Mouse (Mus musculus) T-cell, adult 2 months (primary cell): ENCODE data around the gene Fbxo27.
A peak's percentile ranks its signal among the peaks of the same experiment; 100 is the strongest.
"Not testable (repeated sequence)": the region's sequence is repeated elsewhere in the genome, so short reads cannot be mapped to it uniquely, and the experiment has no call there.

ENCODE experiments used
- DNase-seq: peaks from one replicate; pipeline ENCODE4 v3.0.0; 2022; ENCODE audit warnings: low spot score

Fbxo27 gene

DNA sequence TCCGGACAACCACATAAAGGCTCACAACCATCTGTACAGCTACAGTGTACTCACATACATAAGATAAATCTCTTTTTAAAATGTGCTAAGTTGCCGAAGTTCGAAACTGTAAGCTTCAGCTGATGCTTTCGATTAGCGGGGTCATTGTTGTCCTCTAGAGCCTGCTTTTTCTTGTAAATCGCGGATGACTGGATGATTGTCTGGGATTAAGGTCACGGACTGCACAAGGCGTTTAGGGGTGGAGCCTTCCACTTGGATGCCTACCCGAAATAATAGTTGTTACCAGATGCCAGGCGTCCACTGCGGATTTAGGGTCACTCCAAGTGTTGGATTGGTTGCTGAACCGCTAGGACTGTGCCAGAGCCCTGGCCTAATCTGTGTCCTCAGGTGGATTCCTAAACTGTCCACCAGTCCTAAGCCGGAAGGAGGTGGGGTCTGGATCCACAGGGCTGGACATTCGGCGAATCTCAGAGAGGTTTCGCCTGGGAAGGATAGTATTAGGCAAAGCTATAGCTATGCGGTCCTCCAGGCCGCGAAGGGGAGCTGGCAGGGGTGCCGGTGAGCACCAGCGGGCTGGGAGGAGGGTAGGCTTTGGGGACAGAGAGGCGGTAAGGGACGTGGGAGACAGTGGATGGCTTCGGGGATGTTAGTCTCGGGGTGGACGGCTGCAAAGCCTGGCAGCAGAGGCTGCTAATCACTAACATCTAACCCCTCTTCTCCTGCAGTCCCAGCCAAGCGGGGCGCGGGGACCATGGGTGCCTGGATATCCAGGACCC, at the start of gene Fbxo27:
TSS of gene Fbxo27 (plus strand) at position 305 of the 776 bp plus-strand sequence.
- DNase-seq: no peak

DNA sequence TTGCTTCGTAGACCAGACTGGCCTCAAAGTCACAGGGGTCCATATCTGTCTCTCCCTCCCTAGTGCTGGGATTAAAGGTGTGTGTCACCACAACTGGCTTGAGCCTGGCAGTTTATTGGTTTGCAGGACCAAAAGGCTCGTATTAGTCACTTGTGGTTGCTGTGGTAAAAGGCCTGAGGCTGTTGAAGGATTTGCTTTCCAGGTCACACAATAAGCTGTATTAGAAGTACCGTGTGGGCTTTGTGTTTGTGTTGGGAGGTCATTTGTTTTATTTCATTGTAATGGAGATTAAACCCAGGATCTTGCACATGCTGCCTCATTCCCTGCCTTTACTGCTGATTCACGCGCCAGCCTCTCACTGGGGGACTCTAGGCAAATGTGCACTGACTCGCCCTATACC, 47.3 kb upstream of the Fbxo27 start:
- no peak for DNase-seq

DNA sequence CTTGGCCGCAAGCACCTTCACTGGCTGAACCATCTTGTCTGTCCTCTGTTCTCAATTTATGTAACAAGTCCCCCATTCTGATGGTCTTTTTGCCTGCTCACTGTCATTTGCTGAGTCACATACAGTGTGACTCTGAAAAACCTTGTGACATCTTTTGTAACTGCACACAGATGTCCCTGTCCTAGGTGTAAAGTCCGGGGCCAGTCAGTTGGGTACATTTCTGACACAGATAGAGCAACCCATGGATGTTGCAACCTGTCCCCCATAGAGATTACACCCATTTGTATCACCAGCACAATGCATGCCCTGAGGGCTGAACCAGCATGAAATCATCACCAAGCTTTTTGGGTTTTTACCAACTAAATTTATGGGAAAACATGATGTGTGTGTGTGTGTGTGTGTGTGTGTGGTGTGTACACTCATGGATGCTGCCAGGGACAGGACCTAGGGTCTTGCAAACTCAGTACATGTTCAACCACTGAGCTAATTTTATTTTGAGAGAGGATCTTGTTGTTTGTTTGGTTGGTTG, 46.6 kb upstream of the Fbxo27 start:
- DNase-seq: no peak

DNA sequence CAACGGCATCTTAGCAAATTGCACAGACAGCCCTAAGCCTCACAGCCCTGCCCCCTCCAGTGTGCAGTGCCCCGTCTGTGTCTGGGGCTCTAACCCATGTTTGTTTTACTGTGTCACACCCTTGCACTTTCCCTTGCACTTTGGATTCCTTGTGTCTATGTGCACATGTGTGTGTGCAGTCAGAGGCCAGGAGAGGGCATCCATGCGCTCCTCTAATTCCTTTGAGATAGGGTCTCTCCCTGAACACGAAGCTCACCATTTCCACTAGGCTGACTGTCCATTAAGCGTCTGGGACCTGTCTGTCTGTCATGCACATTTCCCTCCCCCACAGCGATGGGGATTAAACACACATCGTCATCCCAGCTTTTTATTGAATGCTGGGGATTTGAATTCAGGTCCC, 45.6 kb upstream of the Fbxo27 start:
- no peak for DNase-seq

DNA sequence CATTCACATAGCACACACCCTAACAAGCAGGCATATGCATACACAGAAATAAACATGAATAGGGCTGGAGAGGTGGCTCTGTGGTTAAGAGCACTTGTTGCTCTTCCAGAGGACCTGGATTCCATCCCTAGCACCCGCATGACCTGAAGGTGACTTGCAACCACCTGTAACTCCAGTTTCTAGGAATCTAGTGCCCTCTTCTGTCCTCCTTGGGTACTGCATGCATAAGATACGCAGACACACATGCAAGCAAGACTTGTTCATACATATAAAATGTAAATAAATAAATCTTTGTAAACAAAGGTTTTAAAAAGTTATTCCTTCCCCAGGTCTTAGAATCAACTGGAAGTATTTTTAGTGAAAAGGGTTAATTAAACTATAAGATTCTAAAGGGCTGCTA, 41.5 kb upstream of the Fbxo27 start:
- no peak for DNase-seq

DNA sequence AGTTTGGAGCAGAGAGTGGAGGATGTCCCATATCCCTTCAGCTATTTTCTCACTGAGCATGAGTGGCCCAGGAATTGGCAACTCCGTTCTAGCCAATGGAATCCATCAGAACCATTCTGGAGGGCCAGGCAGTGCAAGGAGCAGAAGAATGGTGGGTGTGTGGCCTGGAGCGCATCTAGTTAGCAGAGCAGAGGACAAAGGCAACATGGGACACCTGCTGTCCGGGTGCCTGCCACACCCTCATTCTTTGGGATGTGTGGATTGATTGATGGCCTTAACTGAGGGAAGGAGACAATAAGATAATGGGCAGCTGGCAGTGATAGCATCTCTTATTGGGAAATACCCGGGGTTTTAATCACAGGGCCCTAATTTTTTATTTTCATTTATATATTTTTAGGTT, 36.2 kb upstream of the Fbxo27 start:
- DNase-seq: no peak

DNA sequence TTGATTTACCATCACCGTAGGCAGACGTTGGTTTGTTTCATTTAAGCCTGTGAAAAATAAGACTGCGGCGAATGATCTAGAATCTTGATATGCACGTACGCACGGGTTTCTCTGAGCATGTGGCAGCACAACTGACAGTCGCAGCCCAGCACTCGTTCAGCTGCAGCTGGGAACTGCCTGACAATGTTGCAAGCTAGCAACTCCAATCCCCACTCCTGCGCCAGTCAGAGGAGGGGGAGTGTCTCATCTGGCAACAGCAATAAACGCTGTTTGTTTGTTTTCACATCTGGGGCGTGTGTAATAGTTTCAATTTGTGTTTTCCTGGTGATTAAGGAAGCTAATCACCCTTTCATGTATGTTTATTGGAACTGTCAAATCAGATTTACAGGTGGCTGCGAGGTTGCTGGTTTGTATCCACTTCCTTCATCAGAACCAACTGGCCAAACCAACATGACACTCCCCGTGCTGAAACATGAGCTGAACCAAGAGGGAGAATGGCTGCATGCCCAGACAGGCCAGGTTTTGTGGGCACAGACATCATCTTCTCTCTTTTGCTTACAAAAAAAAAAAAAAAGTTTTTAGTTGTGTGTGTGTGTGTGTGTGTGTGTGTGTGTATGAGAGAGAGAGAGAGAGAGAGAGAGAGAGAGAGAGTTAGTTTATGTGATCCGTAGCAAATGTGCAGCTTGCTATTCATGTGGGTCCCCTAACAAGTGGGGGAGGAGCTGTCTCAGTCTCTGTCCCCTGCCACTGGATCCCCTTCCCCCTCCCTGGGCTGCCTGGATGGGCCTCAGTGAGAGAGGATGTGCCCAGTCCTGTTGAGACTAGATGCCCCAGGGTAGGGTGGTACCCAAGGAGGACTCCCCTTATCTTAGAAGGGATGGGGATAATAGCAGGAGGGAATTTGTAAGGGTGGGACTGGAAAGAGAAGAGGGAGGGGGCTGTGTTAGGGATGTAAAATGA, 26.7 kb upstream of the Fbxo27 start:
- DNase-seq: peak; percentile 48

DNA sequence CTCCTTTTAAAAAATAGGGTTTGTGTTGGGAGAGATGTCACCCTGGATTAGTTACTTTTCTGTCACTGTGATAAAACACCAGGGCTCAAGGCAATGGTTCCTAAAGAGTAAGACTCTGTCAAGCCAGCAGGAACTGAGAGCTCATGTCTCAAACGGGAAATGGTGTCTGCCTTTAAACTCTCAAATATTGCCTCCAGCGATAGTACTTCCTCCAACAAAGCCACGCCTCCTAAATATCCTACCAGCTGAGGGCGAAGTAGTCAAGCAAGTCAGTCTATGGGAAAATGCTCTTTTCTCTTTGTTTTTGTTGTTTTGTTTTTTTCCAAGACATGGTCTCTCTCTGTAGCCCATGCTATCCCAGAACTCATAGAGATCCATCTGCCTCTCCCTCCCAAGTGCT, 21.5 kb upstream of the Fbxo27 start:
- peak; percentile 55 for DNase-seq

DNA sequence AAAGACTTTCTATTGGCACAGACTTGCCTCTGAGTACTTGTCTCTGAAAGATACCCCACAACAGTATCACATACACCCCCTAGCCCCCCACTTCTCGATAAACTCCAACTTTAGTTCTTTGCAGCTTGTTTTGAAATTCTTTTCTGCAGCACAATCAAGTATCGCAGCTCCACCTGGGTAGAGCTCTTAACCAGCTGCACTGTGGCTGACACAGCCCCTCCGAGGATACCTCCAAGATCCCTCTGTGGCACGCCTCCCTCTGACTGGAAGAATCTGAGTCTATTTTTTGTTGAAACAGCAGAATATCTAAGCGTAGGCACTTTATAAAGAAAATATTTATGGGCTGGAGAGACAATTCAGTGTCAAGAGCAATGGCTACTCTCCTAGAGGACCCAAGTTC, 20.4 kb upstream of the Fbxo27 start:
- no peak for DNase-seq

DNA sequence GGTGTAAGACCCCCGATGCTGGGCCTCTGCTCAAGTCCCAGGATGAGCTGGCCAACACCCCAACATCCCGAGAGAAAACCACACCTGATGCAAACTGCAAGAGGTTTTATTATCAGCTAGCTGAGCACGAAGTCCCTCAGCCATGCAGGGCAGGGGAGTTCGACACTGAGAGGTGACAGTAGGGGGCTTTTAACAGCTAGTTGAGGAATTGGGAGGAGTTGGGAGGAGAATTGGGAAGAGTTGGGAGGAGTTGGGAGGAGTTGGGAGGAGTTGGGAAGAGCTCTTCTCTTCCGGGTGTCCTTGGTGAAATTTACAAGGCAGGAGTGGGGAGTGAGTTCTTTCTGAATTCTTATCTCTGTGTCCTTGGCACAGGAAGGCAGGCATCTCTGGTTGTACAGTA, 19.9 kb upstream of the Fbxo27 start:
- not testable (repeated sequence) for DNase-seq

DNA sequence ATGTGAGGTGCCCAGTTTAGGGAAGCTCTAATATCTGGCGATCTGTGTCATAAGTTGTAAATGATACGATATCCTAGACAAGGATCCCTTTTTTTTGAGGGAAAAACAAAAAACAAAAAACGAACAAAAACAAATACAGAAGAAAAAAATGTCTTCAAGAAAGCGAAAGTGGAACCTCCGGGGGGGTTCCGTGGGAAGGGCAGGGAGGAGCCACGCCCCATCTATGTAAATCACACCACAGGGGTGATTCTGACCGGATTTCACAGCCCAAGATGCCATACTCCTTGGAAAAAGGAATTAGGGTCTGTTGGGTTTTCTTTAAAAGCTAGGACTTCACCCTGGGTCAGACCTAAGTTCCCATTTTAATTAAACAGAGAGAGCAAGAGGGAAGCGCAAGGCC, 17.7 kb upstream of the Fbxo27 start:
- peak; percentile 10 for DNase-seq

DNA sequence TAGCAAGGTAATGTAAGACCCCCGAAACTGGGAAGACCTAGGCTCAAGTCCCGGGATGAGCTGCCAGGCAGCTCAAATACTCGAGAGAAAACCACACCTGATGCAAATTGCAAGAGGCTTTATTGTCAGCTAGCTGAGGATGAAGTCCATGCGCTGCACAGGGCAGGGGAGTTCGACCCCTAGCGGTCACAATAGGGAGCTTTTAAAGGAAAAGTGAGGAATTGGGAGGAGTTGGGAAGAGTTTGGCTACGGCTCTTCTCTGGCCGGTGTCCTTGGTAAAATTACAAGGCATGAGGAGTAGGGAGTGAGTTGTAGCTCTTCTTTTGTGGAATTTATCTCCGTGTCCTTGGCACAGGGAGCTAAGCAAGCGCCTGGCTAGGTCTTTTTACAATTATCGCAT, 16.9 kb upstream of the Fbxo27 start:
- DNase-seq: no peak

DNA sequence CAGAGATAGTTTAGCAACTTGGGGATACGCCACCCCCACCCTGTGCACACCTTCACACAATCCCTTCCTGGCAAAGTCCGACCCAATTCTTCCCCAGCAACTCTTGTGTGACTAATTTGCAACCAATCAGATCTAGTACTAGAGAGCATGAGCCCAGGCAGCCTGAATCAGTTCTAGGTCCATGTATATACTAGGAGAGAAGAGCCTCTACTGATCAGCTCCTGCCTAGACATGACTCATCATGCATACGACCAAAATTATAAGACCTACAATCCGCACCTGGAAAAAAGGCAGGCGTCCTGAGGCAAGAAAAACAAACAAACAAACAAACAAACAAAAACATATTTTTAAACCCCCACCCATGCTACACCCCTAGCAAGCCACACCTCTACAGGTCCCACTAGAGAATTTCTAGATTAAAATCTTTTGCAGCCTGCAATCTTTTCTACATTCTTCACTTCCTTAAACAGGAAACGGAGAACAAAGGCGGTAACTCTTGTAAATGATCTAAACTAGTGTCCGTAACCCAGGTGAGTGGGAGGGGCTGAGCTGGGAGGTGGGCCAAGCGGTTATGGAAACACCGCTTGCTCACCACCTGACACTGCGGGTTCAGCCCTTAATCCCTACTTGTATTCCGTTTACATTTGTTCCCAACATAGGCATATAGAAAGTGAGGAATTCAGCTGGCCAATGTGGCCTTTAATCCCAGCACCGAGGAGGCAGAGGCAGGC, 15.7 kb upstream of the Fbxo27 start:
- DNase-seq: peak; percentile 69

DNA sequence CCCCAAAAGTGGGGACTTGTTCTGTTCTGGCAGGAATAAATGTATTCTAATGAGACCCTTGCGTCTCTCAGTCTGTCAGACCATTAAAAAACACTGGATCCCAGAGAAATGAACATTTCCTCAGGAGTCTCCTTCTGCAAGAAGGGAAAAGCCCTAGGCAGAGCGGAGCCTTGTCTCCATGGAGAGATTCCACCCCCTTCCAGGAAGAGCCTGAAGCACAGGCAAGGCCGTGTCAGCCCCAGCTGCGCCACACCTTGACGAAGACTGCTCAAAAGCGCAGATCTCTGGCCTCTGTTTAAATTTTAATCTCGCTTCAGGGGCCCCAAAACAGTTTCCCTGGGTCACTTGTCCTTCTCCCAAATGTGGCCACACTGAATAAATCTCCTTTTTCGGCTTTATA, 15.0 kb upstream of the Fbxo27 start:
- DNase-seq: no peak

DNA sequence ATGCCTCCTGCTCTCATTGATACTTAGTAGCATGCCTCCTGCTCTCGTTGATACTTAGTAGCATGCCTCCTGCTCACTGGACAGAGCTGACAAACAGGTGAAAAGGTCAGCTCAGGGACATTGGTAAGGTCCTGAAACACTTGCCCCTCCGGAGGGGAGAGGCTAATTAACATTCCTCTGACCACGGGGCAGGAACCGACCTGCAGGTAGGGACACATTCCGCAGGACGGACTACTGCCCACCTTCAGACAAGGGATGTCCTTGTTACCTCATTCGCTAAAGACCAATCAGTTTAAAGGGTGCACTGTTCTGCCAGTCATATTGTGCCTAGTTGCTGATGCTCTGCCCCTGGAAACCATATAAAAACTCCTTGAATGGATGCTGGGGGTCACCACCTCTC, 1.6 kb upstream of the Fbxo27 start:
- no peak for DNase-seq

DNA sequence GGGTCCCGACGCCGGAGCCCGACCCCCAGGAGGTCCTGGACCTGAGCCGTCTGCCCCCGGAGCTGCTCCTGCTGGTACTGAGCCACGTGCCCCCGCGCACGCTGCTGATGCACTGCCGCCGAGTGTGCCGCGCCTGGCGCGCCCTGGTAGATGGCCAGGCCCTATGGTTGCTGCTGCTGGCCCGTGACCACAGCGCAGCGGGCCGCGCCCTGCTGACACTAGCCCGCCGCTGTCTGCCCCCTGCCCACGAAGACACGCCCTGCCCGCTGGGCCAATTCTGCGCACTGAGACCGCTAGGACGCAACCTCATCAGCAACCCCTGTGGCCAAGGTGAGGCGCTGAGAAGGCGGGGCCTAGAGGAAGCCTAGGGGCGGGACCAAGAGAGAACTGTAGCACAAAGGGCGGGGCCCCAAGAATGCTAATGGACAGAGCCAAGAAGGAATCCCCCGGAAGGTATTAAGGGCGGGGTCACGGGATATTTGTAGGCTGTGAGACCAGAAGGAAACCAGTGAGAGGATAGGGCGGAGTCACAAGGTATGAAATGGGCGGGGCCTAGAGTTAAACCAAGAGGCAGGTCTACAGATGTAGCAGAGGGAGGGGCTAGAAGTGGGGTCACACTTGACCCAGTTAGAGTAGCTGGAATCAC, 795 bp downstream of the Fbxo27 start:
- peak; percentile 94 for DNase-seq

DNA sequence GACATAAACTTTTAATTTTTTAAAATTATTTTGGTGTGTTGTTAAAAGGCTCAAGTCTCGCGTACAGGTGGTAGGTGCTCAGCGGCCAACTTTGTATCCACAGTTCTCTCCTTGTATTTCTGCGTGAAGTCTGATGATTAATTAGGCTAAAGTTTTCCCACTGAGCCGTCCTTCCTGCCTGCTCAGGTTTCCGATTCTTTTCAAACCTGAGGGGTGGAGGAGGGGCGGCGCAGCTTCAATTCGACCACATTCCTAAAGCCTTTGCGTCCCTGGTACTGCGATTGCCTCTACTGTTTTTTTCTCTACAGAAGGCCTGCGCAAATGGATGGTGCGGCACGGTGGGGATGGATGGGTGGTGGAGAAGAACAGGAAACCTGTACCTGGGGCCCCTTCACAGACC, 1.8 kb downstream of the Fbxo27 start:
- no peak for DNase-seq

DNA sequence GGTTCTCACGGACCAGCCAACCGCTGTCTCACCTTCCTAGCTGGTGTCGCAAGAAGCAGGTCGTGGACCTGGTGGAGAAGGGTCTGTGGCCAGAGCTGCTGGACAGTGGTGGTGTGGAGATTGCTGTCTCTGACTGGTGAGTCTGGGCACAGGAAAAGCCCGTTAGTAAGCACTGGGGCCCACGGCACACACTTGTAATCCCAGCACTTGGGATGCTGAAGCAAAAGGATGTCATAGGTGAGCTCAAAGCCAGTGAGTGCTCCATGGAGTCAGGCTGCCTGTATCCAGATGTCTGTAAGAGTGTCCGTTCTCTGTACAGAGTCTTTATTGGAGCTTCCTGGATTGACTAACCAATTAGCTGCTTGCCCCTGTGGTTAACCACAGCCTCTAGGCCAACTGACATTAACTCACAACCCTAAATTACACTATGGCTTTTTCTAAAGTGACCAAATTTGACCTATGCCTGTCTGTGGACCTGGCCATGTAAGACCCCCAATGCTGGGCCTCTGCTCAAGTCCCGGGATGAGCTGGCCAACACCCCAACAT, 2.4 kb downstream of the Fbxo27 start:
- no peak for DNase-seq

DNA sequence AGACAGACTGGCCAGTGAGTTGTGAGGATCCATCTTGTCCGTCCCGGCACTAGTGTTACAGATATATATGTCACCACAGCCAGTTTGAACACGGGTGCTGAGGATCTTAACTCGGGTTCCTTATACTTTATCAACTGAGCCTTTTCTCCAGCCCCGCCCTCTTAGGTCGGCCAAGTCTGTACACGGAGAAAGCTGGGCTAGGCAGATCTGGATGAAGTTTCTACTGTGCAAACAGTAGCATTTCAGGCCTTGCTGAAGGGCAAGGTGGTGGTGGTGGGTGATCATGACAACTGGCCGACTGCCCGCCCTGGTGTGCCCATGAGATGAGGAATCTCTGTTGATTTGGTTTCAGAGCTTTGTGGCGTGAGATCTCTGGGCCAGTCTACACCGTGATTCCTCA, 4.6 kb downstream of the Fbxo27 start:
- no peak for DNase-seq

DNA sequence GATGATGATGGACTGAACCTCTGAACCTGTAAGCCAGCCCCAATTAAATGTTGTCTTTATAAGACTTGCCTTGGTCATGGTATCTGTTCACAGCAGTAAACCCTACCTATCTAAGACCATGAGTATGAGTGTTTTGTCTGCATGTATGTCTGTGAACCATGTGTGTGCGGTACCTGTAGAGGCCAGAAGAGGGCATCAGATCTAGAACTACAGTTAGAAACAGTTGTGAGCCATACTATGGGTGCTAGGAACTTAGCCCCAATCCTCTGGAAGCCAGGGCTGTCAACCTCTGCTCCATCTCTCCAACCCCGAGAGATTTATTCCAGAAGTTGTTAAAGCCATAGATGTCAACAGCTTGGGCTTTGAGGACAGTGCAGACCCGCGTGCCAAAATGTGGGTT, 7.6 kb downstream of the Fbxo27 start:
- no peak for DNase-seq

DNA sequence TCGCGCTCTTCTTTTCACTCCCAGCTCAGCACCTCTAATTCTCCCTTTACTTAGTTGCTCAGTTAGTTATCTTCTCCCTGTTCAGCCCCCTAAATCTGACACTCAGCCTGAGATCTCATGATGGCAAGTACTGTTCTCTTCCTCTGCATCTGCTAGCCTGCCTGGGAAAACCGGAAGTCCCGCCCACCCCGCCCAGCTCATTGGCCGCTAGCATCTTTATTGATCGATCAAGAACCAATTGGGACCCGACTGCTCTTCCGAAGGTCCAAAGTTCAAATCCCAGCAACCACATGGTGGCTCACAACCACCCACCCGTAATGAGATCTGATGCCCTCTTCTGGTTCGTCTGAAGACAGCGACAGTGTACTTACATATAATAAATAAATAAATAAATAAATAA, 8.7 kb downstream of the Fbxo27 start:
- DNase-seq: not testable (repeated sequence)
